Mouse (Mus musculus): Measurements from ENCODE around the gene Ackr2.

- TF ChIP-seq CTCF (IDR thresholded peaks at IDR 0.05; ENCODE audit: insufficient read depth, low read length) (no peak), POLR2A (IDR thresholded peaks at IDR 0.05; ENCODE audit: borderline replicate concordance, extremely low read depth, low read depth, low read length) (no peak)
Measured at GRCm38 (mm10) chr9:121943005-121943404, 44.9 kb downstream of the Ackr2 start.

Measured in lung, adult 2 months (tissue).